Mouse (Mus musculus): ENCODE data around the gene H1foo.

Gene H1foo

GRCm38 (mm10) chr6:115944638-115945037 lies at the start of gene H1foo:
Gene H1foo (plus strand): TSS chr6:115944938.
- DNase-seq = no peak

DNA sequence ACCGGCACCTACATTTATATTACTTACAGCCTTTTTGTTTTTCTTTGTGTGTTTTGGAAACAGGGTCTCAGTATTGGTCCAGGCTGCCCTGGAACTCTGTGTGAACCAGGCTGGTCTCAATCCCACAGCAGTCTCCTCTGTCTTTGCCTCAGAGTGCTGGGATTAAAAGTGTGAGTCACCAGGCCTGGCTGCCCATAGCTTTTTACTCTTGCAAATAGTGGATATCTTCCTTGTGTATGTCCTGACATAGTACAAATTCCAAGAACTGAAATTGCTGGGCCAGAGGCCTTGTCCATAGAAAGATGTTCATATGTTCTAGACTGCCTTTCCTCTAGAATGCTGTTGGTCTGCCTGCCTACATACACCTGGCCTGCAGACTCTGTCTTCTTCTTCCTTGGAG lies 48.4 kb upstream of the H1foo start:
- no peak for DNase-seq

GRCm38 (mm10) chr6:115897117-115897516 lies 47.6 kb upstream of the H1foo start:
- peak; percentile 73 for DNase-seq

DNA sequence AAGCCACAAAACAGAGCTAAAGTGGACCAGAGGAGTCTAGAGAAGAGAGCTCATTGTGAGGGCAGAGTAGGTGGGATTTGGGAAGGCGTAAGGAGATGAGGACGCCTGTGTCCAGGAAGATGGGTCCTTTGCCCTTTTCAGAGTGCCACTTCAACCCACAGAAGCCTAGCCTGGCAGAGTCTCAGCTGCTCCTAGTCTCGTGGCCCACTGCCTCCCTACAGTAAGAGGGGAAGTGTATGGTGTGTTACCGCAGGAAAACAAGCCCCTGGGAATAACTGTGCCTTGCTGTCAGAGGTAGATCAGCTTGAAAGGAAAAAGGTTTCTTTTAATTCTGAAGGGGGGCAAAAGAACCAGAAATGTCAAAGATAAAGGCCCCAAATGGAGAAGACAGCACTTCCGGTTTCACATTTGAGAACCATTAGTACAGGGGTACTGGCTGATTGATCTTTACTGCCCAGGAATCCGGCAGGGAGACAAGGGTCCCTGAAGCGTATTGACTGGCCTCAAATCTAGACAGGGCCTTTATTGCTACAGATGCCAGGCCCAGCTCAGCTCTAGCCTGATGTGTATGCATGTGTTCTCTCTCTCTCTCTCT lies 46.7 kb upstream of the H1foo start:
- DNase-seq = no peak

- peak; percentile 91 for DNase-seq
These were observed 43.7 kb upstream of the H1foo start for GRCm38 (mm10) chr6:115901062-115901461.

- peak; percentile 56 for DNase-seq
These were observed 43.2 kb upstream of the H1foo start for GRCm38 (mm10) chr6:115901489-115901931.

- DNase-seq = no peak
These were observed 42.2 kb upstream of the H1foo start for GRCm38 (mm10) chr6:115902545-115902944.

DNA sequence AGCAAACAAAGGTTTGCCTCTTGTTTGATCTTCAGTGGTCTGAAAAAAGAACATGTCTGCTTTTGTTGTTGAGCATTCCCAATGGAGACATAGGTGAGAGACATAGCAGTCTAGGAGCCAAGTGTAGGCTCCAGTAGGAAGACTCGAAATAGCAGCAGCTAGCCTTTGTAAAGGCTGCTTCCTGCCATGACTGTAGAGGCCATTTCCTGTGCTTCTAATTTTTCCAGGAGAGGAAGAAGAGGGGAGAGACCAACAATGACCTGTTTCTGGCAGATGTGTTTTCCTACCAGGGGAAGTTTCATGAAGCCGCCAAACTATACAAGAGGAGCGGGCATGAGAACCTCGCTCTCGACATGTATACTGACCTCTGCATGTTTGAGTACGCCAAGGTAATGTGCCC lies 39.2 kb upstream of the H1foo start:
- no peak for DNase-seq

DNA sequence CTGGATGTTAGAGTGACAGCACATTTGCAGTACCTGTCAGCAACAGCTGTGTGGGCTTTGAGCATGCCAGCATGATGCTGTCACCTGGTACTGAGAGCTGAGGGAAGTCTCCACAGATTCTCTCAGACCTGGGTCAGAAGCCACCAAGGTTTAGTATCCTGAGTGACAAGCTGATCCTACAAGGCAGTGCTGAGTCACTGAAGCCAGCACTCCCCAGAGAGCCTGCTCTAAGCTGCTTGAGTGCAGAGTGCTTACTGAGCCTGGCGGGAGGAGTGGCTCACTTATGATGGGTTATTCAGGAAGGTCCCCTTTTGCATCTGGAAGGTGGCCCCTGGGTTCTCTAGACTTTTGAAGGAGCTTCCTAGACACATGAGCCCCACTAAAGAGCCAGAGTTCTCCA lies 38.3 kb upstream of the H1foo start:
- DNase-seq = no peak

DNA sequence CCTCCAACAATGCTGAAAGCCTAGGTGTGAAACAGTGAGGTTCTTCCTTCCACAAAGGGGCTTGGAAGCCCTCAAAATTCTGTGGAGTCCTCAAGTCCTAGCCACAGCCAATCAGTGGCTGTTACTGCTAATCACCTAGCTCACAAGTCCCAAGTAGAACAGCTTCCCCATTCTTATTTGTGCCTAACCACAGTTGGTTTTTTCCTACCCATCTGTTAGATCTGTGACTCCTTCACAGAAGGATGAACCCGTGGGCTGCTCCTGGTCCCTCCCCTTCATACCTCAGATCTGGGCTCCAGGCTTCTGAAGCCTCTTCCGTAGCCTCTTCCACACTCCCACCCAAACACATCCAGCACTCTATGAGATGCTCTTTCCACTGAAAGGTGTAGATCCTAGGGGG lies 37.9 kb upstream of the H1foo start:
- no peak for DNase-seq

- no peak for DNase-seq
These were observed 36.2 kb upstream of the H1foo start for GRCm38 (mm10) chr6:115908421-115908982.

DNA sequence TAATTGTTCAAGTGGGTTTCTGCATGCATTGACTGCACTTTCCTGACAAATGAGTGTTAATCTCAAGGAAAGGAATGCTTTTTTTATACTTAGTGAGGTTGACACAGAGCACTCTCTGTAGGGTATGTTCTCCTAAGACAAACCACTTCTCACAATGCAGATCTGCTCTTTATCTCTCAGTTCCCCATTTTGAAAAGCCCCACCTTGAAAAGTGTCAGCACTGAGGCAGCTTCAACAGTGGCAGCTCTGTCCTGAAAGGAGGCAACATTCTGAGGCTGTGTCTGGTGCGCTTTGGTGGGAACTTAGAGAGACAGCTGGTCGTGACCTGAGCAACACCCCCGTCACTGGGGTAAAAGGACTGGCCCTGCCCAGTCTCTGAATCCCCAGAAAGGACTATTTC lies 35.7 kb upstream of the H1foo start:
- DNase-seq = no peak

- peak; percentile 91 for DNase-seq
These were observed 34.8 kb upstream of the H1foo start for GRCm38 (mm10) chr6:115909940-115910339.

- DNase-seq = no peak
These were observed 33.0 kb upstream of the H1foo start for GRCm38 (mm10) chr6:115911763-115912162.

- DNase-seq = no peak
These were observed 31.3 kb upstream of the H1foo start for GRCm38 (mm10) chr6:115913482-115913881.

- DNase-seq = no peak
These were observed 30.1 kb upstream of the H1foo start for GRCm38 (mm10) chr6:115914511-115915202.

DNA sequence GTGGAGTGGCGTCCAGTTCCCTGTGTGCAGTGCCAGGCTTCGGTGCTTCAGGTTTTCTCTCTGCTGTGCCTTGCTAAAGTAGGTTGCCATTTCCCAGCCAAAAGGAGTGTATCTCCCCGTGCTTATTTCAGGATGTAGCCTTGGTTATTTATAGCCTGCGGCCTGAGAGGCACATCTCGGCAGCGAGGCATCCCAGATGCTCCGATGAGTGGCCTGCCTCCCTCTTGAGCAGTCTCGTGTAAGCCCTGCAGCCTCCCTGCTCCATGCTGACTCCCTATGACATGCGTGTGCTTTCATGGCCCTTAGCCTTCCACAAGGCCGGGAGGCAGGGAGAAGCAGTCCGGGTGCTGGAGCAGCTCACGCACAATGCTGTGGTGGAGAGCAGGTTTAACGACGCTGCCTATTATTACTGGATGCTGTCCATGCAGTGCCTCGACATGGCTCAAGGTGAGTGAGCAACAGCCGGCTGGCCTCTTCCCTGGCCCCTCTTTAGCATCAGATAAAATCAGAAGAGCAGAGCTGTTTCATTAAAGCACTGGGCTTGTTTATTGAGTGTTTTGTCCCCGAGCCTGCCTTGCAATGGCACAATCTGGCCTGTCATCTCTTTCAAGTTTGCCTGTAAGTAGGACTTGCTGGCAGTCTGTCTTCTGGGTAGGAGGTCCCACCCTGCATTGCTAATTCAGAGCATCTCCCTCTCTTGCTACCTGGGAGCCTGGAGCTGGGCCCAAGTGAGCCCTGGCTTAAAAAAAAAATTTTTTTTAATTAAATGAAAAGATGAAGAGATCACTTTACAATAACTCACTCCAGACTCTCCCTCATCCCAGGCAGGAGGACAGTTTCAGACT lies 28.9 kb upstream of the H1foo start:
- no peak for DNase-seq

GRCm38 (mm10) chr6:115916611-115917010 lies 28.1 kb upstream of the H1foo start:
- DNase-seq = no peak

- no peak for DNase-seq
These were observed 26.1 kb upstream of the H1foo start for GRCm38 (mm10) chr6:115918615-115919014.

DNA sequence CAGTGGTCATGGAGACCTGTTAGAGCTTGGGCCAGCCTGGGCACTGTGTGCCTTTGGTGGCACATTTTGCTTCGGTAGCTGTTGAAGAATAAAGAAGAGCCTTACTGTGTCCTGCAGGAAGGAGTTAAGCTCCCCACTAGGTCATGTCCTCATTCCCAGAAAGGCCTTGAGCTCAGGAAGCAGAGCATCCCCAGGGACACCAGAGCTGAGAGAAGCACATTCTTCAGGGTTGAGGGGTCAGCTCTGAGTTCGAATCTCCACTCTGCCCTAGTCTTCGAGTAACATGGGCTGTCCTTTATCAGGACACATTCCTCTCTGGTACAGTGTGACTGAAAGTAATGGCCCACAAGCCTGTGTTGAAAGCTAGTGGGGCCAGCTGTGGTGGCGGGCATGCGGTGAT lies 24.9 kb upstream of the H1foo start:
- DNase-seq = no peak

DNA sequence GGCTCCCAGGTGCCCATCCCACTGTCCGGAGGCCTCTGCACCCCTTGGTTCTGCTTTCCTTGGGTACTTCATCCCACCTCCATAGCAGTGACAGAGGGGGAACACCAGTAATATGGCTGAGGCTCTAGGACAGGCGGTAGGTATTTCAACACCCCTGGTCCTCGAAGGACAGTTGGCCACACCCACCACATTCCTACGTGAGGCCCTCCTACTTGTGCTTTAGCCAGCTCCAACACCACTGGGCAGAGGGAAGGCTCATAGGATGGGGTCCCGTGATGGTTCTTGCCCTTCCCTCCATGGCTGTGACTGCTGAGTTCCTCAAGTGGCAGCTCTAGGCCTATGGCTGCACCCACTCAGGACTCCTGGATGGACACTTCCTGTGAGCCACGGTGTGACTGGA lies 19.9 kb upstream of the H1foo start:
- peak; percentile 58 for DNase-seq

- DNase-seq = no peak
These were observed 18.3 kb upstream of the H1foo start for GRCm38 (mm10) chr6:115926416-115926815.

Data from lung, postnatal 10 days (tissue).